Mouse (Mus musculus): ENCODE data around the gene Ppp1cb.

Gene Ppp1cb

GRCm38 (mm10) chr5:32443906-32444305 lies 14.7 kb upstream of the Ppp1cb start:
- DNase-seq (ENCODE audit: extremely low spot score) = no peak

- no peak for DNase-seq (ENCODE audit: extremely low spot score)
These were observed 13.2 kb upstream of the Ppp1cb start for GRCm38 (mm10) chr5:32445287-32445921.

- DNase-seq (ENCODE audit: extremely low spot score) = no peak
These were observed 12.2 kb upstream of the Ppp1cb start for GRCm38 (mm10) chr5:32446394-32446793.

GRCm38 (mm10) chr5:32446810-32447209 lies 11.8 kb upstream of the Ppp1cb start:
- DNase-seq (ENCODE audit: extremely low spot score) = no peak

- no peak for DNase-seq (ENCODE audit: extremely low spot score)
These were observed 723 bp downstream of the Ppp1cb start for GRCm38 (mm10) chr5:32459251-32459881.

GRCm38 (mm10) chr5:32459882-32460751 lies 1.5 kb downstream of the Ppp1cb start:
- peak; percentile 44 for DNase-seq (ENCODE audit: extremely low spot score)

- DNase-seq (ENCODE audit: extremely low spot score) = no peak
These were observed 2.3 kb downstream of the Ppp1cb start for GRCm38 (mm10) chr5:32460973-32461372.

- DNase-seq (ENCODE audit: extremely low spot score) = no peak
These were observed 13.8 kb downstream of the Ppp1cb start for GRCm38 (mm10) chr5:32472332-32473028.

GRCm38 (mm10) chr5:32473029-32473352 lies 14.3 kb downstream of the Ppp1cb start:
- DNase-seq (ENCODE audit: extremely low spot score) = no peak

- no peak for DNase-seq (ENCODE audit: extremely low spot score)
These were observed 17.9 kb downstream of the Ppp1cb start for GRCm38 (mm10) chr5:32476501-32476900.

GRCm38 (mm10) chr5:32478972-32479371 lies 20.3 kb downstream of the Ppp1cb start:
- DNase-seq (ENCODE audit: extremely low spot score) = no peak

- no peak for DNase-seq (ENCODE audit: extremely low spot score)
These were observed 26.8 kb downstream of the Ppp1cb start for GRCm38 (mm10) chr5:32485430-32485829.

- DNase-seq (ENCODE audit: extremely low spot score) = no peak
These were observed 29.4 kb downstream of the Ppp1cb start for GRCm38 (mm10) chr5:32488044-32488443.

GRCm38 (mm10) chr5:32494084-32494700 lies 35.5 kb downstream of the Ppp1cb start:
- no peak for DNase-seq (ENCODE audit: extremely low spot score)

GRCm38 (mm10) chr5:32508766-32509165 lies 50.1 kb downstream of the Ppp1cb start:
- no peak for DNase-seq (ENCODE audit: extremely low spot score)

- DNase-seq (ENCODE audit: extremely low spot score) = no peak
These were observed 61.7 kb downstream of the Ppp1cb start for GRCm38 (mm10) chr5:32520381-32520780.

- no peak for DNase-seq (ENCODE audit: extremely low spot score)
These were observed 90.8 kb downstream of the Ppp1cb start for GRCm38 (mm10) chr5:32549449-32549848.

GRCm38 (mm10) chr5:32564697-32565096 lies 106.1 kb downstream of the Ppp1cb start:
- no peak for DNase-seq (ENCODE audit: extremely low spot score)
